Mouse (Mus musculus): ENCODE measurements around the gene Slc9a3. TPM values are rescaled to one million over a fixed set of nuclear protein-coding genes. Genes with fewer than 3 reads are reported as not detected.
A peak's percentile ranks its signal among the peaks of the same experiment; 100 is the strongest.

Gene Slc9a3
- total RNA-seq, 2 experiments from 2014 or later = 0.17 to 0.30 TPM

- DNase-seq (ENCODE audit: low spot score) = no peak
These were observed 23.0 kb downstream of the Slc9a3 start for GRCm38 (mm10) chr13:74144120-74144884.

DNA sequence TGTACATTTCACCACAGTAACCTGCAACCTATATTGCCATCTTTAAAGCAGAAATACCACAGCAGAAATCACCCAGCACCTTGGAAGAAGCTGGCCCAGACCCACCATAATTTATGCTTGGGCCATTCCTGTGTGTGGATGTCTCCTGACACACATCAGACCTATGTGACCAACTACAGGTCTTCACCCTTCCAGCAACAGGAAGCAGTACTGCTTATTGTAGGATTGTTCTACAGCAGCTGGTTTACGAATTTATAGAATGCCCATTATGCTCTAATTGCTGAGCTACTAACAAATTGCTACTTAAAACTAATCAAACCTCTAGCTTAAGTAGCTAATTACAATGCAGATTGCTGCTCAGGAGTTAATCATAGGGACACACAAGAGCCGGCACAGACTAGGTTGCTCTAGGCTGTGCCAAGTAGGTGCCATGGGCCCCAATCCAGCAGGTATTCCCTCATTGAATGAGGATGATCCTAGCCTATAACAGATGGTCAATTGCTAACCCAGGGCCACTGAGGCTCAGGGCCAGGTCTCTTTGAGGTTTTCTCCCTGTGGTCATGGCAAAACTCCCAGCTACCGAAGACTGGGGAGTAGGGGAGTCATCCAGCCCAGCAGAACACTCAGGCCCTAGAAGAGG, 24.8 kb downstream of the Slc9a3 start:
- no peak for DNase-seq (ENCODE audit: low spot score)

- no peak for DNase-seq (ENCODE audit: low spot score)
These were observed 26.1 kb downstream of the Slc9a3 start for GRCm38 (mm10) chr13:74147327-74147726.

- peak; percentile 9 for DNase-seq (ENCODE audit: low spot score)
These were observed 45.2 kb downstream of the Slc9a3 start for GRCm38 (mm10) chr13:74166348-74167056.

- DNase-seq (ENCODE audit: low spot score) = no peak
These were observed 45.8 kb downstream of the Slc9a3 start for GRCm38 (mm10) chr13:74167057-74167413.

DNA sequence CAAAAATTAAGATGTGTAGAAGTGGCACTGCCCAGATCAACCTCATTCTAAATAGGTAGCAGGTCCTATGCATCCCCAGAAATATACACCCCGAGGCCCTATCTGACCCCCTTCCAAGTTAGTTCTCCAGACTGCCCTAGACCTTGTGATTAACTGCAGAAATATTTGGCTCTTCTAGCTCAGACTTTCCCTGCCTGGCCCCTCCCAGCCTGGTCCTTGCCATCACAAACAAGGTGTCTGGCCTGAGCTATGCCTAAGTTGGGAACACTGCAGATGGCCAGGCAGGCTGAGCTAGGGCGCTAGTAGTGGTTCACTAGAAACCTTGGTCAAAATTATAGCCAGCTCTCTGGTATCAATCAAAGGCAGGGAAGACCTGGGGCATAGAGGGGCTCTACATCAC, 46.2 kb downstream of the Slc9a3 start:
- peak; percentile 11 for DNase-seq (ENCODE audit: low spot score)

- DNase-seq (ENCODE audit: low spot score) = no peak
These were observed 48.3 kb downstream of the Slc9a3 start for GRCm38 (mm10) chr13:74169446-74170164.

- DNase-seq (ENCODE audit: low spot score) = no peak
These were observed 50.8 kb downstream of the Slc9a3 start for GRCm38 (mm10) chr13:74172036-74172435.

DNA sequence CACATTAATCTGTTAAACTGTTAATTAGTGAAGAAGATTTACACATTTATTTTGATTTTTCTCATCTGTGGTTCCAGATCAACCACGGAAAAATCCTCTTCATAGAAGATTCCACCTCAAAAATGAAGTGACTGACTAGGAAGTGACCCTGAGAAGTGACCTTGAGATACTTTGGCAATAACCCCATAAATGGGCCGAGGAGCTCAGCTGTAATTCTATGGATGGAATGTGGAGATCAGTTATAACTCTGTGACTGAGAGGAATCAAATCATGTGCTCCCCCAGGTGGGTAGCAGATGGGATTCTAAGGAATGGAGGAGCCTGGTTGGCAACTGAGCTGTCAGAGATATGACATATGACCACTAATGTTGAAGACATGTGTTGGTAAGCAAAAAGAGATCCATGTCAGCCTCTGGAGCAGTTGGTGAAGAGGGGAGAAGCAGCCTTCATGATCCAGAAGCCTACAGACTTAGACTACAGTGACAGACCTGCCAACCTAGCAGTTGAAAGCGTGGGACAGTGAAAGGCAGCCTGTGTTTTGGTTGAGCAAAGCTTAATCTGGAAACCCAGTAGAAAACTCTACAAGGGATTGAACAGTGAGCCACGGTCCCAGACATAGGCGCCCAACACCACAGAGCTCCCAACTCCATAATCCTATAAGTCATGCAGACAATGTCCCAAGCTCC, 61.9 kb downstream of the Slc9a3 start:
- no peak for DNase-seq (ENCODE audit: low spot score)

DNA sequence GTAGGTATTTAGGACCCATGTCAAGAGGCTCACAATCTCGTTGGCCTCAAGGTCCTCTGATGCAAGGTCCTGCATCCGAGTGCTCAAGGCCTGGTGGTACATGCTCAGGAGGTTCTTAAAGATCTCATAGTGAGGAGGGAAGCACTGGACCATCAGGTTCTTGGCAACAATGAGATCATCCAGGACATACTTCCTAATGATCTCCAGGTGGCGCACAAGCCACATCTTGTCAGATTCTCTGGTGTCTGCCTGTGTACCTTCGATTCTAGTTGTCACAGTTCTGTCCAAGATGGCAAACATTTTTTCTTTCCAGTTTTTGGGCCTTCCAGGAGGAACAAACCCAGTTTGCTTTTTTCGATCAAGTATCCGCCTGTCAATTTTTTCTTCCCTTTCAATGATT, 71.4 kb downstream of the Slc9a3 start:
- no peak for DNase-seq (ENCODE audit: low spot score)

GRCm38 (mm10) chr13:74196451-74196850, 75.2 kb downstream of the Slc9a3 start:
- no peak for DNase-seq (ENCODE audit: low spot score)

DNA sequence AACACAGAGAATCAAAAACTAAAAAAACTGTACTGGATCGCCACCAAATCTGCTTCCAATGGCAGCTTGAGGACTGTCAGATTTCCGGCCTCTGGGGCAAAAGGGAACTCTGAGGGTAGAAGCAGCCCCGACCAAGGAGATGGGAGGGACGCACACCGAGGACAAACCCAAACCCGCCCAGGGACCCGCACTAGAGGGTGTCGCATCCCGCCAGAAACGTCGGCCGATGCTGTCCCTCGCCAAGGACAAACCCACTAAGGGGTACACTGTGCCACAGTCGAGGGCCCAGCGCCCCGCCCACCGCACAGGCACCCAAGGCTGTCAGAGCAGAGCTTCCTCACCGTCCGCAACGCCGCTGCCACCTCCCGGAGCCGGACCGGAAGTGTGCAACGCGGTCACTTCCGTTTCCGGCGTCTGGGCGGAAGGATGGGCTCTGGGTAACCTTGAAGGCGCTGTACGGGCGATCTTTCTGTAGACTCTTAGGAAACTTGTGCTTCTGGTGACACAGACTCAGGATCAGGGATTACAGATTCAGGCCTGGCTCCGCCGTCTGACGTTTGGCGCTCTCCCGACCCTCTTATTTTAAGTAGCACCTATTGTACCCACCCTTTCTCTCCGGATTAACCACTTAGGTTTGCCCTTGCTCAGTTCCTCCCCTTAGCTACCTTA, 87.2 kb downstream of the Slc9a3 start, which contains the start of gene Exoc3:
Gene Exoc3, minus strand, starts transcription at position 416 of the 669 bp plus-strand sequence.
- peak; percentile 89 for DNase-seq (ENCODE audit: low spot score)

- peak; percentile 15 for DNase-seq (ENCODE audit: low spot score)
These were observed 87.7 kb downstream of the Slc9a3 start for GRCm38 (mm10) chr13:74208986-74209345.

GRCm38 (mm10) chr13:74218441-74218840, 97.2 kb downstream of the Slc9a3 start:
- no peak for DNase-seq (ENCODE audit: low spot score)

Other genes starting within 250 kb of the Slc9a3 start
- under 1 TPM; 0.27 to 0.28 TPM for gene Trip13, start 183.7 kb upstream of the Slc9a3 start, total RNA-seq (2021)
- 1 to 10 TPM; 8.8 to 9.4 TPM for gene Brd9, start 183.6 kb upstream of the Slc9a3 start, total RNA-seq (2021)
- gene Zdhhc11, start 157.6 kb upstream of the Slc9a3 start, total RNA-seq (2021) = not detected
- gene Tppp, start 112.0 kb upstream of the Slc9a3 start, total RNA-seq (2021) = 1 to 10 TPM; 6.2 to 6.4 TPM
- under 1 TPM; 0.07 to 0.27 TPM for gene Cep72, start 59.2 kb upstream of the Slc9a3 start, total RNA-seq (2021)
- gene Exoc3, start 87.3 kb downstream of the Slc9a3 start, total RNA-seq (2021) = 10 to 100 TPM; 31.3 to 34.7 TPM
- not detected for gene Ahrr, start 170.9 kb downstream of the Slc9a3 start, total RNA-seq (2021)
- gene Pdcd6, start 196.1 kb downstream of the Slc9a3 start, total RNA-seq (2021) = 10 to 100 TPM; 16.2 to 19.0 TPM
- gene Sdha, start 228.8 kb downstream of the Slc9a3 start, total RNA-seq (2021) = 100 to 1,000 TPM; 591 to 682 TPM
- 10 to 100 TPM; 58.3 to 62.3 TPM for gene Ccdc127, start 228.9 kb downstream of the Slc9a3 start, total RNA-seq (2021)
- 100 to 1,000 TPM in 1 of 2 experiments, 10 to 100 TPM in 1; 91.7 to 101 TPM for gene Lrrc14b, start 242.5 kb downstream of the Slc9a3 start, total RNA-seq (2021)